Mouse (Mus musculus): Measurements from ENCODE around the gene Cpt1b. TPM values are rescaled to one million over a fixed set of nuclear protein-coding genes. Genes with fewer than 3 reads are reported as not detected.

The Cpt1b gene
- total RNA-seq, 1 experiment, result 2.7 TPM

DNA sequence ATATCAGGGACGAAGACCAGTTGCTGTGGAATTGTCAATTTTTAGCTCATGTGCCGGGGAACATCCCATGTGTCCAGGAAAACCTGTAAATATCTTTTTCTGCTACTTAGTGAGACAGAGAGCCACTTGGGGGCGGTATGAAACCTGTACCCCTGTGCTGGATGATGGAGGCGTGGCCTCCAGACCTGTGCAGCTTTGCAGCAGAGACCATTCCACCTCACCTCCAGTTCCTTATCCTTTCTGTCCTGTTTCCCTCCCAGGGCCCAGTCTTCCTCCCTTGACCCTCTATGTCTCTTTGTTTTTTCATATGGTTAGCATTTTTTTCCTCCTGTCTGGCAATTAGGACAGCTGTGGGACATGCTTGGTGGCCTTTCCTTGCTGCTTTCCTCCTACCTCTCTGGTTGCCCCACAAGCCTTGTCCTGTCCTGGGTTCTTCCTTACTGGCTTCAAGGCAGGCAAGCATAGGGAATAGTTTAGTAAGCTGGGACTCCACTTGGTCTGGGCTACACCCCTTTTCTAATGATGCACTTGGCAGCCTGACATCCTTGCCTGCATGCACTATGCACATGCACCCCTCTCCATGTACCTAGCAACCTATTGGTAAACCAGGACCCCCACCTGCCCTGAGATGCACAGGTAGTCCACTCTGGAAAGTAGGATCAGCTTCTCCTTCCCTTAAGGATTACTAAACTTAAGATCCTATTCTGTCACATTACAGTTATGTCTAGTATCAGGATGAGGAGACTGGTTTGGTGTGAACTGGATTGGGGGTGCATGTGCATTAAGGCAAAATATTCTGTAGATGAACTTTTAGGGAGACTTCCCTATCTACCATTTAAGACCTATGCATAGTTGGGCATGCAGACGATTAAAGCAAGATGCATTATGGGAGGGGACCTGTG, 37.9 kb upstream of the Cpt1b start:
- in situ Hi-C loops (cut with MboI; ENCODE audit: low sequenced_read_pairs in 2 of 2, unreplicated experiment in 2 of 2), result no loop called here

DNA sequence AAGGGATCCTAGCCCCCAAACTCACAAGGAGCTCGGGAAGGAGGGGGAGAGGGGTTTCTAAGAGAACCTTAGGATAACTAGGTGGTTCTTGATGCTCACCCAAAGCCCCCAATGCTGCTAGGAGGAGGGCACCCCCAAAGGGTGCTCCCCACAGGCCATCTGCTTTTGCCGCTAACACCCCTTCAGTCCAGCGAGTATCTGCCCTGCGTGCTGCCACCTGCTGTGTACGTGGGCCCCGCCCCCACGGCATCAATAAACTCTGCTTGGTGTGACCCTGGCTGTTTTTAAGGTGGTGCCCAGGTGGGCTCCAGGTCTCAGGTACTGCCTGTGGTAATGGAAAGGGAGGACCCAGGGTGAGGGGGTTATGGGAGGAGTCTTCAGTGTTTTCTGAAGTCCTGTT, 36.5 kb upstream of the Cpt1b start:
- Histone ChIP-seq H3K9me3 (ENCODE audit: control insufficient read depth, insufficient read depth, low read depth, low read length) (no peaks in the 10 kb centered on the region), H3K36me3 (ENCODE audit: control insufficient read depth, insufficient read depth, low read length, poor library complexity, severe bottlenecking) (peaks cover 6% of the 10 kb centered on the region; the same call in 1 of the 2 replicates), H3K4me1 (ENCODE audit: control insufficient read depth in 2 of 2, insufficient read depth in 2 of 2, low read length in 2 of 2, poor library complexity in 1 of 2) (peaks cover 0 to 14% of the 10 kb centered on the region in 2 experiments; a peak in 1 of 4 replicates), H3K27ac (ENCODE audit: insufficient read depth, low read depth, low read length, poor library complexity, severe bottlenecking) (no peak overlapping the region), H3K9ac (ENCODE audit: insufficient read depth, low read depth, low read length, poor library complexity, severe bottlenecking) (no peak overlapping the region), H3K4me3 (ENCODE audit: insufficient read depth in 1 of 2, low read depth in 1 of 2, low read length in 2 of 2, poor library complexity in 1 of 2, severe bottlenecking in 1 of 2) (no peak overlapping the region)
- in situ Hi-C loops (cut with MboI; ENCODE audit: low sequenced_read_pairs in 2 of 2, unreplicated experiment in 2 of 2), result no loop called here
- no peak for TF ChIP-seq ZC3H11A (IDR thresholded peaks at IDR 0.05; ENCODE audit: borderline replicate concordance, low read depth, low read length)
- TF ChIP-seq MAFK (IDR thresholded peaks at IDR 0.05; ENCODE audit: insufficient read depth, low read depth, low read length), result no peak
- TF ChIP-seq ZNF384 (IDR thresholded peaks at IDR 0.05; ENCODE audit: low read depth, low read length), result no peak
- TF ChIP-seq CHD2 (IDR thresholded peaks at IDR 0.05; ENCODE audit: low read depth, low read length), result no peak
- no peak for TF ChIP-seq HCFC1 (IDR thresholded peaks at IDR 0.05; ENCODE audit: borderline replicate concordance, insufficient read depth, low read length)
- DNase-seq (ENCODE audit: low read depth, low spot score), result no peak

More for the DNA sequence above, 37.9 kb upstream of the Cpt1b start:
- TF ChIP-seq CHD2 (IDR thresholded peaks at IDR 0.05; ENCODE audit: low read depth, low read length) (no peak), ZC3H11A (IDR thresholded peaks at IDR 0.05; ENCODE audit: borderline replicate concordance, low read depth, low read length) (no peak), HCFC1 (IDR thresholded peaks at IDR 0.05; ENCODE audit: borderline replicate concordance, insufficient read depth, low read length) (no peak), MAFK (IDR thresholded peaks at IDR 0.05; ENCODE audit: insufficient read depth, low read depth, low read length) (no peak), ZNF384 (IDR thresholded peaks at IDR 0.05; ENCODE audit: low read depth, low read length) (no peak)
- Histone ChIP-seq H3K4me3 (ENCODE audit: insufficient read depth in 1 of 2, low read depth in 1 of 2, low read length in 2 of 2, poor library complexity in 1 of 2, severe bottlenecking in 1 of 2) (no peak overlapping the region), H3K36me3 (ENCODE audit: control insufficient read depth, insufficient read depth, low read length, poor library complexity, severe bottlenecking) (peaks cover 6% of the 10 kb centered on the region; the same call in 1 of the 2 replicates), H3K9ac (ENCODE audit: insufficient read depth, low read depth, low read length, poor library complexity, severe bottlenecking) (no peak overlapping the region), H3K4me1 (ENCODE audit: control insufficient read depth in 2 of 2, insufficient read depth in 2 of 2, low read length in 2 of 2, poor library complexity in 1 of 2) (peaks cover 2 to 9% of the 10 kb centered on the region in 2 experiments; a peak in 2 of 4 replicates), H3K27ac (ENCODE audit: insufficient read depth, low read depth, low read length, poor library complexity, severe bottlenecking) (no peak overlapping the region), H3K9me3 (ENCODE audit: control insufficient read depth, insufficient read depth, low read depth, low read length) (no peaks in the 10 kb centered on the region)
- no peak for DNase-seq (ENCODE audit: low read depth, low spot score)

DNA sequence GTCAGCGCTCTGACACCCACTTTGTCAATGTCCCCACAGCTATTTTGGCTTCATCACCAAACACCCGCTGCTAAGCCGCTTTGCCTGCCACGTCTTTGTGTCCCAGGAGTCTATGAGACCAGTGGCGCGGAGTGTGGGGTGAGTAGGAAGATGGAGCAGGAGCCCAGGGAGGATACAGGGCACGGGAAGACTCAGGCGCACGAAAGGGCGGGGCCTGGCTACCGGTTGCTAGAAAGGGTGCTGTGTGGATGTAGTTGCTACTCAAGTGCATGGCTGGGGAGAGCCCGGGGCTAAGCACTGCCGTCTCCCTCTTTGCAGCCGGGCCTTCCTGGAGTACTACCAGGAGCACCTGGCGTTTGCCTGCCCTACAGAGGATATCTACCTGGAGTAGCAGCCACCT, 35.7 kb upstream of the Cpt1b start:
- H3K9me3 ChIP-seq (ENCODE audit: control insufficient read depth, insufficient read depth, low read depth, low read length), result no peaks in the 10 kb centered on the region
- H3K9ac ChIP-seq (ENCODE audit: insufficient read depth, low read depth, low read length, poor library complexity, severe bottlenecking), result no peak overlapping the region
- DNase-seq (ENCODE audit: low read depth, low spot score), result no peak
- TF ChIP-seq MAFK (IDR thresholded peaks at IDR 0.05; ENCODE audit: insufficient read depth, low read depth, low read length) (no peak), ZNF384 (IDR thresholded peaks at IDR 0.05; ENCODE audit: low read depth, low read length) (no peak), CHD2 (IDR thresholded peaks at IDR 0.05; ENCODE audit: low read depth, low read length) (no peak), ZC3H11A (IDR thresholded peaks at IDR 0.05; ENCODE audit: borderline replicate concordance, low read depth, low read length) (no peak), HCFC1 (IDR thresholded peaks at IDR 0.05; ENCODE audit: borderline replicate concordance, insufficient read depth, low read length) (no peak)
- H3K27ac ChIP-seq (ENCODE audit: insufficient read depth, low read depth, low read length, poor library complexity, severe bottlenecking), result no peak overlapping the region
- in situ Hi-C loops (cut with MboI; ENCODE audit: low sequenced_read_pairs in 2 of 2, unreplicated experiment in 2 of 2), result no loop called here
- peaks cover 6% of the 10 kb centered on the region; the same call in 1 of the 2 replicates for H3K36me3 ChIP-seq (ENCODE audit: control insufficient read depth, insufficient read depth, low read length, poor library complexity, severe bottlenecking)
- H3K4me3 ChIP-seq (ENCODE audit: insufficient read depth in 1 of 2, low read depth in 1 of 2, low read length in 2 of 2, poor library complexity in 1 of 2, severe bottlenecking in 1 of 2), result no peak overlapping the region
- H3K4me1 ChIP-seq (ENCODE audit: control insufficient read depth in 2 of 2, insufficient read depth in 2 of 2, low read length in 2 of 2, poor library complexity in 1 of 2), result peaks cover 0 to 16% of the 10 kb centered on the region in 2 experiments; a peak in 1 of 4 replicates

DNA sequence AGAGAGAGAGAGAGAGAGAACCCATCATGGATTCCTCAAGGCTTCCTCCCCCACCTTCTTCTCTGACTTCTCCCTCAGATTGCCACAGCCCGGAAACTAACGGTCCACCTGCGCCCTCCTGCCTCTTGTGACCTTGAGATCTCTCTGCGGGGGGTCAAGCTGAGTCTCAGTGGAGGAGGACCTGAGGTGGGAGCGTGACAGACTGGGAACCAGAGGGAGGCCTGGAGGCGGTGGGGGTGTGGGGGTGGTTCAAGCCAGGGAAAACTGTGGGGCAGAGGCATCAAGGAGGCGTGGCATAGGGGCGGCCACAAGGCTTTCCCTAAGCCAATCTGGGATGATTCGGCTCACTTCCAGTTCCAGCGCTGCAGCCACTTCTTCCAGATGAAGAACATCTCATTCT, 34.6 kb upstream of the Cpt1b start:
- no peak overlapping the region for H3K27ac ChIP-seq (ENCODE audit: insufficient read depth, low read depth, low read length, poor library complexity, severe bottlenecking)
- no peak for DNase-seq (ENCODE audit: low read depth, low spot score)
- TF ChIP-seq ZNF384 (IDR thresholded peaks at IDR 0.05; ENCODE audit: low read depth, low read length) (no peak), MAFK (IDR thresholded peaks at IDR 0.05; ENCODE audit: insufficient read depth, low read depth, low read length) (no peak), HCFC1 (IDR thresholded peaks at IDR 0.05; ENCODE audit: borderline replicate concordance, insufficient read depth, low read length) (no peak), CHD2 (IDR thresholded peaks at IDR 0.05; ENCODE audit: low read depth, low read length) (no peak), ZC3H11A (IDR thresholded peaks at IDR 0.05; ENCODE audit: borderline replicate concordance, low read depth, low read length) (no peak)
- no peak overlapping the region for H3K9ac ChIP-seq (ENCODE audit: insufficient read depth, low read depth, low read length, poor library complexity, severe bottlenecking)
- H3K4me1 ChIP-seq (ENCODE audit: control insufficient read depth in 2 of 2, insufficient read depth in 2 of 2, low read length in 2 of 2, poor library complexity in 1 of 2), result peaks cover 0 to 13% of the 10 kb centered on the region in 2 experiments; a peak in 1 of 4 replicates
- peaks cover 6% of the 10 kb centered on the region; the same call in 1 of the 2 replicates for H3K36me3 ChIP-seq (ENCODE audit: control insufficient read depth, insufficient read depth, low read length, poor library complexity, severe bottlenecking)
- H3K4me3 ChIP-seq (ENCODE audit: insufficient read depth in 1 of 2, low read depth in 1 of 2, low read length in 2 of 2, poor library complexity in 1 of 2, severe bottlenecking in 1 of 2), result no peak overlapping the region
- H3K9me3 ChIP-seq (ENCODE audit: control insufficient read depth, insufficient read depth, low read depth, low read length), result no peaks in the 10 kb centered on the region
- in situ Hi-C loops (cut with MboI; ENCODE audit: low sequenced_read_pairs in 2 of 2, unreplicated experiment in 2 of 2), result no loop called here
